Mouse (Mus musculus) hindbrain, embryonic 11.5 days (tissue): ENCODE results near the gene Gm17657. TPM values are rescaled to one million over a fixed set of nuclear protein-coding genes. Genes with fewer than 3 reads are reported as not detected.
"Not testable (repeated sequence)": the region's sequence is repeated elsewhere in the genome, so short reads cannot be mapped to it uniquely, and the experiment has no call there.

Experiments
- ATAC-seq: fragments of 200-750 bp; cut with Nextera tagmentation; 2 replicates; pipeline ENCODE4 v1.8.0; 2017; ENCODE audit warnings: mild to moderate bottlenecking, moderate TSS enrichment, moderate library complexity; ENCODE audit not compliant: low FRiP score
- DNase-seq: peaks from one replicate; pipeline ENCODE4 v3.0.0-alpha.2; 2015; ENCODE audit warnings: low spot score
- H3K27ac ChIP-seq: fragments of 300-500 bp; sonication (generic); 2 replicates; pipeline ENCODE4 v1.5.1; 2014; ENCODE audit warnings: mild to moderate bottlenecking, low read depth, low read length
- H3K27me3 ChIP-seq: fragments of 300-500 bp; sonication (generic); 2 replicates; pipeline ENCODE4 v1.6.1; 2014; ENCODE audit warnings: mild to moderate bottlenecking, low read length, moderate library complexity, mixed read lengths; ENCODE audit not compliant: control insufficient read depth, insufficient read depth
- H3K36me3 ChIP-seq: fragments of 300-500 bp; sonication (generic); 2 replicates; pipeline ENCODE4 v1.6.1; 2014; ENCODE audit warnings: mild to moderate bottlenecking, low read length, moderate library complexity, mixed read lengths; ENCODE audit not compliant: control insufficient read depth, insufficient read depth
- H3K4me1 ChIP-seq: fragments of 300-500 bp; sonication (generic); replicated peaks from 2 replicates; pipeline ENCODE4 v1.6.1; 2014; ENCODE audit warnings: low read length, mixed read lengths; ENCODE audit not compliant: control insufficient read depth, insufficient read depth
- H3K4me2 ChIP-seq: fragments of 300-500 bp; sonication (generic); replicated peaks from 2 replicates; pipeline ENCODE4 v1.6.1; 2014; ENCODE audit warnings: mild to moderate bottlenecking, low read depth, low read length
- H3K4me3 ChIP-seq: fragments of 300-500 bp; sonication (generic); 2 replicates; pipeline ENCODE4 v1.5.1; 2014; ENCODE audit warnings: low read depth, low read length
- H3K9ac ChIP-seq: fragments of 300-500 bp; sonication (generic); 2 replicates; pipeline ENCODE4 v1.6.1; 2014; ENCODE audit warnings: low read depth, low read length
- H3K9me3 ChIP-seq: fragments of 300-500 bp; sonication (generic); 2 replicates; pipeline ENCODE4 v1.6.1; 2016; ENCODE audit warnings: low read length; ENCODE audit not compliant: control insufficient read depth
- WGBS: fragments of 180-500 bp; shearing (Covaris S2); extraction: QIAGEN DNeasy Blood & Tissue Kit; methylation state at CpG from one replicate; pipeline ENCODE4 v1.1.7; 2014; 5-methylcytosine and 5-hydroxymethylcytosine counted together
- polyA plus RNA-seq: library from polyadenylated mRNA; unstranded; fragments of >200 nt; fragmentation: Nextera tagmentation; extraction: Ambion mirVana; gene quantifications from 2 replicates; pipeline ENCODE4 v1.2.1, GENCODE M21; 2014

The Gm17657 gene
- polyA plus RNA-seq, 1 experiment from 2014 or later, result not detected

DNA sequence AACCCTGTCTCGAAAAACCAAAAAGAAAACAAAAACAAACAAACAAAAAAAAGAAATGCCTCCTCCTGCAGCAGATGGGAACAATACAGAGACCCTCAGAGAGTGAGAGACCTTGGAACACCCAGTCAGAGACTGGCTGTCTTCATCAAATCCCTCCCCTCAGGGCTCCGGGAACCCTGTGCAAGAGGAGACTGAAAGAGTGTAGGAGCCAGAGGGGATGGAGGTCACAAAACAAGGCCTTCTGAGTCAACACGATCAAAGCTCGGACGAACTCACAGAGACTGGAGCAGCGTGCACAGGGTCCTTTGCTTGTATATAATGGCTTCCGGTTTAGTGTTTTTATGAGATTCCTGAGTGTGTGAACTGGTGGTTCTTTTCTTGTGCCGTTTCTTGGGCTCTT lies 9.0 kb downstream of the Gm17657 start:
- H3K4me3 ChIP-seq, result no peak overlapping the region
- no peaks in the 10 kb centered on the region for H3K4me1 ChIP-seq
- no peak overlapping the region for H3K4me2 ChIP-seq
- ATAC-seq (no peak), DNase-seq (no peak)
- H3K9me3 ChIP-seq, result no peaks in the 10 kb centered on the region
- no peak overlapping the region for H3K27ac ChIP-seq
- H3K9ac ChIP-seq, result no peak overlapping the region
- H3K36me3 ChIP-seq, result no peaks in the 10 kb centered on the region
- 85% methylated on average over 8 of the region's 8 CpGs for WGBS
- no peaks in the 10 kb centered on the region for H3K27me3 ChIP-seq

DNA sequence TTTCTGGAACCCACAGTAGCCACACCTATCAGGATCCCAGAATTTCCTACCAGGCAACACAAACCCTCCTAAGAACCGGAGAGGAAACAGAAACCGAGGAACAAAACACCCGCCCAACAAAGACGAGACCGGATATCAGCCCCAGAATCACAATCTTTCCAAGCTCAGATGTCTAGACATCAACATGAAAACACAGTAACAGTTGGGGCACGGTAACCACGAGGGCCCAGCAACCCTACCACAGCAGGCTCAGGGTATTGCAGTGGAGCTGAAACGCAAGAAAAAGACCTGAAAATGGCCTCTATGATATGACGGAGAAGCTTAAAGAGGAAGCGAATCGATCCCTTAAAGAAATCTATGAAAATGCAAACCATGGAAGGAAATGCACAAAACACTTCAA lies 15.6 kb downstream of the Gm17657 start:
- WGBS, result 94% methylated on average over 11 of the region's 11 CpGs
- no peaks in the 10 kb centered on the region for H3K9me3 ChIP-seq
- H3K36me3 ChIP-seq, result no peaks in the 10 kb centered on the region
- no peak for ATAC-seq
- no peak for DNase-seq
- no peak overlapping the region for H3K27ac ChIP-seq
- H3K9ac ChIP-seq, result no peak overlapping the region
- H3K4me3 ChIP-seq, result no peak overlapping the region
- no peak overlapping the region for H3K4me2 ChIP-seq
- H3K4me1 ChIP-seq, result no peaks in the 10 kb centered on the region
- no peaks in the 10 kb centered on the region for H3K27me3 ChIP-seq

DNA sequence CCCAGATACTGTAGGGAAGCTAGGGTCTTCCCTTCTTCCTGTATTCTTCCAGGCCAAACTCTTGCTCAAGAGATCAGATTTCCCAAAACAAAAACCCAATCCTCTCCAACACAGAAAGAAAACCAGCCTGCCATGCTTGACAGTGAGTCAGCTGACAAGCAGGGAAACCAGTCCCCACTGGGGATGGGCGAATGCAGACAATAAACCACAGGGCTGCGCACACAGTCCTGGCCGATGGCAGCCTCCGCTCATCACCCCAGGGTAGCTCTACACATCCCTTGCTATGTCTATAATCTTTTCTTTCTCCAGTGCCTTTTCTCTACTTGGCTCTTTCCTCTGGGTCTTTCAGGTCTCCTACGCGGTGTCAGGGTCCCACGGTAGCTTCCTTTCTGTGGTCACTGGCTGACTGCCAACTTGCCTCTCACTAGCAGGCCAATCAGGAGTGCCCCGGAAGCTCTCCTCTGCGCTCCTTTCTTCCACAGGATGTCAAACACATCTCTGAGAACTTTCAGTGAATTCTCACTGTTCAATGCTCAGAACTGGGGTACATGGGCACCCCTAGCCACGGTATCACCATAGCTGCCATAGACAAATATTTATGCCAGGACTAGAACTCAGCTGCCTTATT lies 17.6 kb downstream of the Gm17657 start:
- Histone ChIP-seq H3K36me3 (no peaks in the 10 kb centered on the region), H3K9me3 (no peaks in the 10 kb centered on the region), H3K9ac (no peak overlapping the region), H3K27ac (no peak overlapping the region), H3K4me1 (no peaks in the 10 kb centered on the region), H3K27me3 (no peaks in the 10 kb centered on the region), H3K4me2 (no peak overlapping the region), H3K4me3 (no peak overlapping the region)
- DNase-seq (no peak), ATAC-seq (no peak)
- WGBS, result 78% methylated on average over 10 of the region's 10 CpGs

DNA sequence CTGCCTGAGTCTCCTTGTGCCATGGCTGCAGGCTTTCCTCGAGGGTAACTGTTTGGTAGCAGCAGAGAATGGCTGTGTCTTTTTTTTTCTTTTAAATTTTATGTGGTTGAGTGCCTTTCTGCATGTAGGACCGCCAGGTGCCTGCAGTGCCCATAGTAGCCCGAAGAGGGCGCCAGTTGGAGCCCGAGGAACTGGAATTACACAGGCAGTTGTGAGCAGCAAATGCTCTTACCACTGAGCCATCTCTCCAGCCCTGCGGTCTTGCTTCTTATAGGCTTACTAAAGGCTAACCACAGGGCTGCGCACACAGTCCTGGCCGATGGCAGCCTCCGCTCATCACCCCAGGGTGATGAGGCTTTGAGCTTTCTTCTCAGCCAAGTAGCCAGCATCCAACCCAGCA lies 18.2 kb downstream of the Gm17657 start:
- Histone ChIP-seq H3K36me3 (no peaks in the 10 kb centered on the region), H3K4me1 (no peaks in the 10 kb centered on the region), H3K27me3 (no peaks in the 10 kb centered on the region), H3K4me3 (no peak overlapping the region), H3K9ac (no peak overlapping the region), H3K9me3 (no peaks in the 10 kb centered on the region), H3K4me2 (no peak overlapping the region), H3K27ac (no peak overlapping the region)
- 73% methylated on average over 9 of the region's 9 CpGs for WGBS
- ATAC-seq (no peak), DNase-seq (no peak)

DNA sequence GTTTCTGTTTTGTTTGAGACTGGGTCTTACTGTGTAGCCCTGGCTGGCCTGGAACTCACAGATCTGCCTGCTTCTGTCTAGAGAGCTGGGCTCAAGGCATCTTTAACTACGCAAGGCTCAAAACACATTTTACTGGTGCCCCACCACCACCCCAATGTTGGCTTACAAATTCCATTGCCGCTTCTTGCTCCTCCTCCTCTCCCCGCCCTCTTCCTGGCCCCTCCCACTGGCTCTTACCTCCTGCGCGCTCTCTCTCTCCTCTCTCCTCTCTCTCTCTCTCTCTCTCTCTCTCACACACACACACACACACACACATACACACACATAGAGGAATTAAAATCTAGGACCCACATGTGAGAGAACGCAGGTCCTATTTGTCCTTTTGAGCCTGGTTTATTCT lies 18.9 kb downstream of the Gm17657 start:
- Histone ChIP-seq H3K4me1 (no peaks in the 10 kb centered on the region), H3K9ac (no peak overlapping the region), H3K4me2 (no peak overlapping the region), H3K4me3 (no peak overlapping the region), H3K27ac (no peak overlapping the region), H3K9me3 (no peaks in the 10 kb centered on the region), H3K36me3 (no peaks in the 10 kb centered on the region), H3K27me3 (no peaks in the 10 kb centered on the region)
- WGBS, result 75% methylated on average over 6 of the region's 6 CpGs
- ATAC-seq (no peak), DNase-seq (no peak)

DNA sequence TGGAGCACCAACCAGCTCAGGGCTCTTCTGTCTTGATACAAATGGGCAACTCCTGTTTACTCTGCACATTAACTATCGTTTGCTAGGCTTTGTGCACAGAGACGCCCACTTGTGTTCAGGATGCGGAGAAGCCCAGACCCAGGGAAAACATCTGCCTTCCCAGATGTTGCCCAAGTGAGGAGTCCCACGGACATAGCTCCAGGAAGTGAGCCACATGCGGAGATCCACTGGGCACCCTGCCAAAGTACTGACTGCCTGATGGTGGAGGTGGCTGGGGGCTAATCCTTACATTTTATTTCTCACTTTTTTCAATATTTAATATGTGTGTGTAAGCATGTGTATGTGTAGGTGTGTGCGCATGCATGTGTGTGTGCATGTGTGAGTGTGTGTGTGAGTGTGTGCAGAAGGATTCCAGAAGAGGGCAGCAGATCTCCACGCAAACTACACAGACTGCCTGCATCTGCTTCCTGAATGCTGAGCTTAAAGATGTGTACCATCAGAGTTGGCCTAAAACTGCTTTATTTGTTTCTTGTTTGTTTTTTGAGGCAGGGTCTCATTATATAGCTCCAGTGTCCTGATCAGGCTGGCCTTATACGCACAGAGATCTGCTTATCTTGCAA lies 20.8 kb downstream of the Gm17657 start:
- Histone ChIP-seq H3K36me3 (no peaks in the 10 kb centered on the region), H3K4me1 (no peaks in the 10 kb centered on the region), H3K4me3 (no peak overlapping the region), H3K27me3 (no peaks in the 10 kb centered on the region), H3K9me3 (no peaks in the 10 kb centered on the region), H3K9ac (no peak overlapping the region), H3K27ac (no peak overlapping the region), H3K4me2 (no peak overlapping the region)
- ATAC-seq (no peak), DNase-seq (no peak)
- 92% methylated on average over 8 of the region's 8 CpGs for WGBS

DNA sequence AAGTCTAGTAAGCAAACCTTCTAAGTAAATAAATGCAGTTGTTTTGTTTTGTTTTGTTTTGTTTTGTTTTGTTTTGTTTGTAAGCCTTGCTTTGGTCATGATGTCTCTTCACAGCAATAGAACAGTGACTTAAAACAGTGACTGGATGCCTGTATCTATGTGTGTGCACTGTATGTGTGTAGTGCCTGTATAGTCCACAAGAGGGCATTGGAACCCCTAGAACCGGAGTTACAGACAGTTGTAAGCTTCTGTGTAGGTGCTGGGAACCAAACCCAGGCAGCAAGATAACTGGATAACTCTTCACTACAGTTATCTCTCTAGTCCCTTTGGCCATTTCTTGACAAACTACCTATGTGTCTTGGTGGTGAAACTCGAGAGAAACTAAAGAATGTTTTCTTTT lies 23.8 kb downstream of the Gm17657 start:
- 80% methylated on average over 2 of the region's 2 CpGs for WGBS
- no peak for DNase-seq
- H3K4me2 ChIP-seq, result no peak overlapping the region

DNA sequence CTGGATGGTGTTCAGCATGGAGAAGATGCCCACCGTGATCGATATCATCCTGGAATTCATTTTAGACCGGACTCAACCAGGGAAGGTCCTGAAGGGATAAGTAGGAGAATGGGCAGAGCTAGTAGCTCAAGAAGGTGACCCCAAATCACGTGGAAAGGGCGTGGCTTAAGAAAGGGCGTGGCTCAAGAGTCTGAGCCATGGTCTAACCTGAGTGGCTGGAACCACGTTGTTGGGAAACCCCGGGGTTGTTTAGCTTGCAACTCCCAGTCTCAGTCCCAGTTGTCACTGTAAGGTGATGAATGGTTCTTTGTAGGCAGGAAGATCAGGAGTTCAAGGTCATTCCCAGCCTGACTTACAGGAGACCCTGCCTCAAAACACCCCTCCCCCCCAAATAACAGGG lies 29.7 kb downstream of the Gm17657 start:
- no peak for ATAC-seq
- no peaks in the 10 kb centered on the region for H3K9me3 ChIP-seq
- H3K4me3 ChIP-seq, result no peak overlapping the region
- DNase-seq, result no peak
- H3K36me3 ChIP-seq, result no peaks in the 10 kb centered on the region
- no peaks in the 10 kb centered on the region for H3K4me1 ChIP-seq
- no peak overlapping the region for H3K27ac ChIP-seq
- WGBS, result 74% methylated on average over 8 of the region's 8 CpGs
- no peak overlapping the region for H3K9ac ChIP-seq
- no peak overlapping the region for H3K4me2 ChIP-seq
- no peaks in the 10 kb centered on the region for H3K27me3 ChIP-seq

More for the DNA sequence above, 23.8 kb downstream of the Gm17657 start:
- Histone ChIP-seq H3K4me1 (no peaks in the 10 kb centered on the region), H3K27me3 (no peaks in the 10 kb centered on the region), H3K9ac (no peak overlapping the region), H3K4me3 (no peak overlapping the region), H3K36me3 (no peaks in the 10 kb centered on the region), H3K27ac (no peak overlapping the region), H3K9me3 (no peaks in the 10 kb centered on the region)
- ATAC-seq, result no peak

DNA sequence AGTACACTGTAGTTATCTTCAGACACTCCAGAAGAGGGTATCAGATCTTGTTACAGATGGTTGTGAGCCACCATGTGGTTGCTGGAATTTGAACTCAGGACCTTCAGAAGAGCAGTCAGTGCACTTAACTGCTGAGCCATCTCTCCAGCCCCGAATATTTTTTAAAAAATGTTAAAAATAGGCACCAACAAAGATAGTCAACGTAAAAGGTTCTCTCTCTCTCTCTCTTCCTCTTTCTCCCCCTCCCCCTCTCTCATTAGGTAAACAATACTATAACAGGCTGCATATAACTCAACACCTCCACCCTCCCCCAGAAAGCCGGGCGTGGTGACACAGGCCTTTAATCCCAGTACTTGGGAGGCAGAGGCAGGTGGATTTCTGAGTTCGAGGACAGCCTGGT lies 30.8 kb downstream of the Gm17657 start:
- WGBS, result 92% methylated on average over 5 of the region's 5 CpGs
- H3K27me3 ChIP-seq, H3K4me3 ChIP-seq, DNase-seq, H3K36me3 ChIP-seq, H3K4me2 ChIP-seq, ATAC-seq, H3K27ac ChIP-seq, H3K4me1 ChIP-seq, H3K9me3 ChIP-seq, H3K9ac ChIP-seq: not testable (repeated sequence)
